In the genomic region with DNA sequence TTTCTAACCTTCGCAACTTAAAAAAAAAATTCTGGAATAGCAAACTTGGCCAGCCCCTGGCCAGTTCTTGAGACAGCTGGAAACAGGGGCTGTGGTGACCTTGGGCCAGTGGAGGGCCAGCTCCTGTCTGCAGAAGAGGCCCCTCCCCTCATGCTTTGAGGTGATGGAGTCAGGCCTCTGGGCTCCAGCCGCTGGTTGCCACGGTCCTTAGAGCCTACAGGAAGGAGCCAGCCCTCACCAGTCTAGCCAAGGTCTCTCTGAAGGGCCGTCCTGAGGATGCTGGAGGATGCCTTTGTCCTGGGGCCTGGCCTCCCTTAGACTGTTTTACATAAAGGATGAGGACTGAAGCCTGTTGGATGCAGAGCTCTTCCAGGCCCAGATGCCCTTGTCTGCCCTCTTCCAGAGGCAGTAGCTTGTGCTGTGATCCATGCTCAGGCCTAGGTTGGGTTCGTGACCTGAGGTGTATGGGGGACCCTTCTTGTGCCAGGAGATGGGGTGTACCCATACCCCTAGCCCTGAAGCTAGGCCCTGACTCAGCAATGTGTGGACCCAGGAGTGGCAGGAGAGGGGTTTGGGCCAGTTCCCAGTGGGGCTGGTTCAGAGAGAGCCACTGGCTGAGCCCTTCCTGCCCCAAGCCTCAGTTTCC, we compare ENCODE assay signal across 8 mouse cellular contexts. TPM values are rescaled to one million over a fixed set of nuclear protein-coding genes. Genes with fewer than 3 reads are reported as not detected.
DNase-seq lines count a peak whose midpoint lies in the region; ATAC-seq and TF ChIP-seq lines count a peak whose summit lies in the region.

No protein-coding gene starts in this region.

- H3K9me3 ChIP-seq in kidney, postnatal 0 days (replicated peaks; ENCODE audit: low read length) = no peaks in the 10 kb centered on the region
- H3K9me3 ChIP-seq in hindbrain, embryonic 10.5 days = no peaks in the 10 kb centered on the region
- H3K9me3 ChIP-seq in midbrain, embryonic 11.5 days (ENCODE audit: control insufficient read depth, low read length) = no peaks in the 10 kb centered on the region

- H3K4me3 ChIP-seq in kidney, postnatal 0 days (replicated peaks; ENCODE audit: low read depth, low read length) = peak overlapping the region; percentile 62
- H3K4me3 ChIP-seq in brown adipose tissue, adult 24 weeks (ENCODE audit: insufficient read depth, low read depth, low read length) = peak overlapping the region; percentile 51
- peak overlapping the region; percentile 78 for H3K4me3 ChIP-seq in hindbrain, embryonic 10.5 days
- peak overlapping the region; percentile 69 for H3K4me3 ChIP-seq in midbrain, embryonic 11.5 days (ENCODE audit: low read depth, low read length)

- 26% methylated on average over 5 of the region's 5 CpGs for WGBS in kidney, postnatal 0 days
- 19% methylated on average over 5 of the region's 5 CpGs for WGBS in hindbrain, embryonic 10.5 days
- 18% methylated on average over 5 of the region's 5 CpGs for WGBS in midbrain, embryonic 11.5 days

- intact Hi-C loops in left cerebral cortex, postnatal 4 days (cut with DNase I) = no loop called here

- no peak for TF ChIP-seq CTCF in kidney, postnatal 0 days (IDR thresholded peaks at IDR 0.05; ENCODE audit: low read depth)

- H3K4me1 ChIP-seq in kidney, postnatal 0 days (replicated peaks; ENCODE audit: insufficient read depth, low read length) = peaks cover 15% of the 10 kb centered on the region
- H3K4me1 ChIP-seq in brown adipose tissue, adult 24 weeks (ENCODE audit: control insufficient read depth, insufficient read depth, insufficient read length, low read length) = no peaks in the 10 kb centered on the region
- peaks cover 50% of the 10 kb centered on the region for H3K4me1 ChIP-seq in hindbrain, embryonic 10.5 days (replicated peaks)
- H3K4me1 ChIP-seq in midbrain, embryonic 11.5 days (ENCODE audit: control insufficient read depth, insufficient read depth, low read length) = peaks cover 13% of the 10 kb centered on the region

- H3K27ac ChIP-seq in kidney, postnatal 0 days = peak overlapping the region; percentile 43; the same call in 1 of the 2 replicates
- peak overlapping the region; percentile 30 for H3K27ac ChIP-seq in brown adipose tissue, adult 24 weeks (replicated peaks; ENCODE audit: low read depth, low read length)
- peak overlapping the region; percentile 94 for H3K27ac ChIP-seq in hindbrain, embryonic 10.5 days
- H3K27ac ChIP-seq in midbrain, embryonic 11.5 days (ENCODE audit: low read depth, low read length) = peak overlapping the region; percentile 59

- peak; percentile 57 for ATAC-seq in kidney, postnatal 0 days (replicated peaks; ENCODE audit: low FRiP score, low read depth)
- ATAC-seq in midbrain, embryonic 11.5 days (ENCODE audit: low FRiP score) = peak; percentile 74
- no peak for ATAC-seq in CD4-positive, CD25-positive, alpha-beta regulatory T cell, adult 4 months

- H3K9ac ChIP-seq in kidney, postnatal 0 days (ENCODE audit: low read depth, low read length) = peak overlapping the region; percentile 71
- H3K9ac ChIP-seq in midbrain, embryonic 11.5 days (ENCODE audit: low read length) = peak overlapping the region; percentile 93

- no peaks in the 10 kb centered on the region for H3K36me3 ChIP-seq in kidney, postnatal 0 days (ENCODE audit: insufficient read depth, low read length)
- peaks cover 12% of the 10 kb centered on the region for H3K36me3 ChIP-seq in hindbrain, embryonic 10.5 days
- H3K36me3 ChIP-seq in midbrain, embryonic 11.5 days (ENCODE audit: control insufficient read depth, insufficient read depth, low read length) = no peaks in the 10 kb centered on the region

- no peak for DNase-seq in kidney, postnatal 0 days (ENCODE audit: low spot score)
- DNase-seq in kidney, postnatal 36 days = no peak
- DNase-seq in hindbrain, embryonic 10.5 days (ENCODE audit: low spot score) = peak; percentile 55
- peak; percentile 91 for DNase-seq in midbrain, embryonic 11.5 days (ENCODE audit: low spot score, missing footprints)
- no peak for DNase-seq in right cerebral cortex, adult 2 months (ENCODE audit: low spot score in 2 of 2)
- DNase-seq in left cerebral cortex, postnatal 4 days = no peak

- H3K27me3 ChIP-seq in kidney, postnatal 0 days (ENCODE audit: insufficient read depth, low read length) = no peaks in the 10 kb centered on the region
- peaks cover 14% of the 10 kb centered on the region for H3K27me3 ChIP-seq in hindbrain, embryonic 10.5 days (ENCODE audit: insufficient read depth, poor library complexity, severe bottlenecking)
- no peaks in the 10 kb centered on the region for H3K27me3 ChIP-seq in midbrain, embryonic 11.5 days (ENCODE audit: control insufficient read depth, insufficient read depth, low read length)

- H3K4me2 ChIP-seq in kidney, postnatal 0 days (ENCODE audit: low read length) = peak overlapping the region; percentile 80
- peak overlapping the region; percentile 96 for H3K4me2 ChIP-seq in midbrain, embryonic 11.5 days

RNA-seq across cellular contexts. Expression of a gene that starts 0.7 kb away (rescaled TPM):
- 27.3 and 29.5 TPM in 2 replicates for polyA plus RNA-seq in kidney, postnatal 0 days (2015; fragmentation: Nextera tagmentation; extraction: Ambion mirVana)
- 24.4 and 49.4 TPM in 2 replicates for polyA plus RNA-seq in brown adipose tissue, adult 24 weeks (2012; ENCODE audit: insufficient read depth, insufficient read length, missing spikeins)
- 32.8 and 48.5 TPM in 2 replicates for polyA plus RNA-seq in hindbrain, embryonic 10.5 days (2016; fragmentation: Nextera tagmentation; extraction: Ambion mirVana)
- polyA plus RNA-seq in midbrain, embryonic 11.5 days (2014; fragmentation: Nextera tagmentation; extraction: Ambion mirVana) = 42.9 and 47.4 TPM in 2 replicates
- polyA plus RNA-seq in CD4-positive, CD25-positive, alpha-beta regulatory T cell, adult 4 months (2017; shearing (Covaris generic)) = 1 to 10 TPM; 1.5 to 2.6 TPM
- total RNA-seq in left cerebral cortex, postnatal 4 days (2021) = 10 to 100 TPM; 81.8 to 85.1 TPM

RNA-seq across cellular contexts. Expression of a gene that starts 24.7 kb away (rescaled TPM):
- polyA plus RNA-seq in kidney, postnatal 0 days (2015; fragmentation: Nextera tagmentation; extraction: Ambion mirVana) = 53.8 and 57.1 TPM in 2 replicates
- 2,029 and 2,407 TPM in 2 replicates for polyA plus RNA-seq in brown adipose tissue, adult 24 weeks (2012; ENCODE audit: insufficient read depth, insufficient read length, missing spikeins)
- polyA plus RNA-seq in hindbrain, embryonic 10.5 days (2016; fragmentation: Nextera tagmentation; extraction: Ambion mirVana) = 12.3 and 13.5 TPM in 2 replicates
- polyA plus RNA-seq in midbrain, embryonic 11.5 days (2014; fragmentation: Nextera tagmentation; extraction: Ambion mirVana) = 8.2 TPM in 2 replicates
- polyA plus RNA-seq in CD4-positive, CD25-positive, alpha-beta regulatory T cell, adult 4 months (2017; shearing (Covaris generic)) = 1 to 10 TPM; 5.8 to 7.7 TPM
- total RNA-seq in left cerebral cortex, postnatal 4 days (2021) = 1 to 10 TPM; 2.8 to 3.9 TPM

RNA-seq across cellular contexts. Expression of a gene that starts 42.2 kb away (rescaled TPM):
- polyA plus RNA-seq in kidney, postnatal 0 days (2015; fragmentation: Nextera tagmentation; extraction: Ambion mirVana) = not detected in 2 replicates
- not detected in 2 replicates for polyA plus RNA-seq in brown adipose tissue, adult 24 weeks (2012; ENCODE audit: insufficient read depth, insufficient read length, missing spikeins)
- not detected in 2 replicates for polyA plus RNA-seq in hindbrain, embryonic 10.5 days (2016; fragmentation: Nextera tagmentation; extraction: Ambion mirVana)
- not detected in 2 replicates for polyA plus RNA-seq in midbrain, embryonic 11.5 days (2014; fragmentation: Nextera tagmentation; extraction: Ambion mirVana)
- under 1 TPM in 1 of 2 experiments, not detected in 1; 0.92 TPM for polyA plus RNA-seq in CD4-positive, CD25-positive, alpha-beta regulatory T cell, adult 4 months (2017; shearing (Covaris generic))
- not detected for total RNA-seq in left cerebral cortex, postnatal 4 days (2021)

RNA-seq across cellular contexts. Expression of a gene that starts 42.5 kb away (rescaled TPM):
- polyA plus RNA-seq in kidney, postnatal 0 days (2015; fragmentation: Nextera tagmentation; extraction: Ambion mirVana) = not detected in 2 replicates
- not detected in 2 replicates for polyA plus RNA-seq in brown adipose tissue, adult 24 weeks (2012; ENCODE audit: insufficient read depth, insufficient read length, missing spikeins)
- not detected in 2 replicates for polyA plus RNA-seq in hindbrain, embryonic 10.5 days (2016; fragmentation: Nextera tagmentation; extraction: Ambion mirVana)
- not detected in 2 replicates for polyA plus RNA-seq in midbrain, embryonic 11.5 days (2014; fragmentation: Nextera tagmentation; extraction: Ambion mirVana)
- not detected for polyA plus RNA-seq in CD4-positive, CD25-positive, alpha-beta regulatory T cell, adult 4 months (2017; shearing (Covaris generic))
- total RNA-seq in left cerebral cortex, postnatal 4 days (2021) = not detected

RNA-seq across cellular contexts. Expression of a gene that starts 49.1 kb away (rescaled TPM):
- 199 and 211 TPM in 2 replicates for polyA plus RNA-seq in kidney, postnatal 0 days (2015; fragmentation: Nextera tagmentation; extraction: Ambion mirVana)
- 75.5 and 80.4 TPM in 2 replicates for polyA plus RNA-seq in brown adipose tissue, adult 24 weeks (2012; ENCODE audit: insufficient read depth, insufficient read length, missing spikeins)
- 78.3 and 101 TPM in 2 replicates for polyA plus RNA-seq in hindbrain, embryonic 10.5 days (2016; fragmentation: Nextera tagmentation; extraction: Ambion mirVana)
- polyA plus RNA-seq in midbrain, embryonic 11.5 days (2014; fragmentation: Nextera tagmentation; extraction: Ambion mirVana) = 52.6 and 58.3 TPM in 2 replicates
- not detected for polyA plus RNA-seq in CD4-positive, CD25-positive, alpha-beta regulatory T cell, adult 4 months (2017; shearing (Covaris generic))
- 10 to 100 TPM; 73.0 to 78.3 TPM for total RNA-seq in left cerebral cortex, postnatal 4 days (2021)

Comparison
In these comparisons a context has a peak if more than half of its experiments do, and no peak if none do; other contexts are left out.
1. DNase-seq: peak in hindbrain, embryonic 10.5 days (single experiment) and midbrain, embryonic 11.5 days (single experiment); none in kidney, postnatal 0 days (single experiment), kidney, postnatal 36 days (0 of 2), right cerebral cortex, adult 2 months (0 of 2) and left cerebral cortex, postnatal 4 days (single experiment).
2. H3K27ac ChIP-seq: peak in every context shown above with its lines; median percentile 94 in hindbrain, embryonic 10.5 days; 59 in midbrain, embryonic 11.5 days; 43 in kidney, postnatal 0 days; 30 in brown adipose tissue, adult 24 weeks.
3. RNA of a gene that starts 24.7 kb away (polyA plus RNA-seq): 2,029 to 2,407 TPM in brown adipose tissue, adult 24 weeks; 53.8 to 57.1 TPM in kidney, postnatal 0 days, 12.3 to 13.5 TPM in hindbrain, embryonic 10.5 days, 8.2 TPM in midbrain, embryonic 11.5 days and 5.8 to 7.7 TPM in CD4-positive, CD25-positive, alpha-beta regulatory T cell, adult 4 months; every median in the first group is over 10 times any median in the second.
4. Peak in every context shown above with its lines, with median percentiles within 50 percentile points of each other: H3K4me3 ChIP-seq.